Mouse (Mus musculus): ENCODE data around the gene Btrc. TPM values are rescaled to one million over a fixed set of nuclear protein-coding genes. Genes with fewer than 3 reads are reported as not detected.
"Not testable (repeated sequence)": the region's sequence is repeated elsewhere in the genome, so short reads cannot be mapped to it uniquely, and the experiment has no call there.

Btrc gene
- polyA plus RNA-seq, 1 experiment from 2014 or later, result 70.5 TPM

- WGBS, result under 1% methylated on average over 17 of the region's 26 CpGs
- H3K9ac ChIP-seq, result peak overlapping the region; percentile 40; the same call in 1 of the 2 replicates
- H3K36me3 ChIP-seq, result no peaks in the 10 kb centered on the region
- H3K9me3 ChIP-seq, result no peaks in the 10 kb centered on the region
- ATAC-seq (ENCODE audit: low FRiP score, low read depth), result no peak
- peak overlapping the region; percentile 29 for H3K4me3 ChIP-seq
- peak overlapping the region; percentile 76 for H3K4me2 ChIP-seq (replicated peaks)
- peaks cover 62% of the 10 kb centered on the region for H3K27me3 ChIP-seq (replicated peaks)
- peaks cover 58% of the 10 kb centered on the region for H3K4me1 ChIP-seq
- no peak overlapping the region for H3K27ac ChIP-seq
Measured at GRCm38 (mm10) chr19:45544152-45544924, 180.8 kb downstream of the Btrc start.

DNA sequence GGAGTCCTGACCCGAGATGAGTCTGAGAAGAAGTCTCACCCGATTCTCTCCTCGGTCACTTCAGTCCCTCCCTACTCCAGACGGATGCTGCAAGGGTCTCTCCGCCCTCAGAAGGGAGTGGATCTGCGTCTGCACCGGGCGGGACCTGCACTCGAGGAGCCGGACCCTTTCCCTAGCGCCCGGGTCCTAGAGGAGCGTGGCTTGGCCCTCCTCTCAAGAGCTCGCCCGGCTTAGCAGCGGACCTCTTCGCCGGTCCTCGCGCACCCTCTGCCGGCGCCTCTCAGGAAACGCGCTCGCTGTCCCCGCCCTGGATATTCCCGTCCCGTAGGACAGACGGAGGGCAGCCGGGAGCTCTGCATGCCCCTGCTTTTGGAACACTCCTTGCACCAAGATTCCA, 181.4 kb downstream of the Btrc start:
- WGBS, result under 1% methylated on average over 30 of the region's 30 CpGs
- Histone ChIP-seq H3K4me2 (replicated peaks) (peak overlapping the region; percentile 76), H3K9ac (peak overlapping the region; percentile 40; the same call in 1 of the 2 replicates), H3K4me1 (peaks cover 61% of the 10 kb centered on the region), H3K4me3 (peak overlapping the region; percentile 29), H3K9me3 (no peaks in the 10 kb centered on the region), H3K36me3 (no peaks in the 10 kb centered on the region), H3K27ac (no peak overlapping the region), H3K27me3 (replicated peaks) (peaks cover 65% of the 10 kb centered on the region)
- peak; percentile 49 for ATAC-seq (ENCODE audit: low FRiP score, low read depth)

GRCm38 (mm10) chr19:45548196-45548595, 184.7 kb downstream of the Btrc start:
- not testable (repeated sequence) for H3K27ac ChIP-seq; H3K9ac ChIP-seq; H3K4me3 ChIP-seq; ATAC-seq (ENCODE audit: low FRiP score, low read depth); H3K9me3 ChIP-seq
- Histone ChIP-seq H3K27me3 (replicated peaks) (peaks cover 51% of the 10 kb centered on the region), H3K36me3 (peaks cover 10% of the 10 kb centered on the region; the same call in 1 of the 2 replicates), H3K4me2 (replicated peaks) (0 out of 2 replicates have a peak overlapping the region, but pooled peaks have one; percentile 20), H3K4me1 (peaks cover 38% of the 10 kb centered on the region)

DNA sequence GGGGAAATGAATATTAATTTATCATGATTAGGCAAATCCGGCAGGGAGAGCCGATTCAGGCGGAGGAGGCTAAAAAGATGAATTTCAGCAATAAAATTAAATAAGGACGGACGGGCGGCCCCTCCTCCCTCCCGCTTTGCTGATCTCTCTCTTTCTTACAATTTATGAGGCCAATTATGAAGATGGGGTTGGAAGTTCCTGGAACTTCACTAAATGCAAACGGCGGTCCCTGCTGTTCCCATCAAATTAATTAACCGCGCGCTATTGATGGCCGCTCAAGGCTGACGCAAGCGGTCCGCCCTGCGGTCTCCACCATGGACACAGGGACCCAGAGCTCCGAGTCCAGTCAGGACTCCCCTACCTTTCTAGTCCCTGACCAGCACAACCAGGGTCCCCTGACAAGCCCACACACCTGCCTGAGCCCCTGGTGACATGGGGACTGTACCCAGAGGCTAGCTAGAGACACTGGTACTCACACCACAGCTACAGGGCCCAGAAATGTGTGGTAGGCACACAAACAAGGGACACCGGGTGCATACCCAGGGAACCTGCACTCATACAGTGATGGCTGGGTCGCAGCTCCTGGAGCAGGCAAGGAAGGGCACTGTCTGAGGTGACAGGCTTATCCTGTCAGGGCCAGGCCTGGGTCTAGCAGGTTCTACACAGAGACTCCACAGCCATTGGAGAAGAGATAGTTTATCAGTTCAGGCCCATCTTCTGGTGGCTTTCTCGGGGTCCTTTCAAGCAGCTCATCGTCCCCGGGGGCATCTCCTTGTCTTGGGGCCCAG, 185.8 kb downstream of the Btrc start:
- H3K36me3 ChIP-seq, result peaks cover 21% of the 10 kb centered on the region
- peaks cover 41% of the 10 kb centered on the region for H3K27me3 ChIP-seq (replicated peaks)
- no peak for ATAC-seq (ENCODE audit: low FRiP score, low read depth)
- no peak overlapping the region for H3K4me3 ChIP-seq
- peak overlapping the region; percentile 20; the same call in 1 of the 2 replicates for H3K4me2 ChIP-seq (replicated peaks)
- H3K9me3 ChIP-seq, result no peaks in the 10 kb centered on the region
- H3K27ac ChIP-seq, result no peak overlapping the region
- no peak overlapping the region for H3K9ac ChIP-seq
- H3K4me1 ChIP-seq, result peaks cover 29% of the 10 kb centered on the region
- 50% methylated on average over 23 of the region's 23 CpGs for WGBS

DNA sequence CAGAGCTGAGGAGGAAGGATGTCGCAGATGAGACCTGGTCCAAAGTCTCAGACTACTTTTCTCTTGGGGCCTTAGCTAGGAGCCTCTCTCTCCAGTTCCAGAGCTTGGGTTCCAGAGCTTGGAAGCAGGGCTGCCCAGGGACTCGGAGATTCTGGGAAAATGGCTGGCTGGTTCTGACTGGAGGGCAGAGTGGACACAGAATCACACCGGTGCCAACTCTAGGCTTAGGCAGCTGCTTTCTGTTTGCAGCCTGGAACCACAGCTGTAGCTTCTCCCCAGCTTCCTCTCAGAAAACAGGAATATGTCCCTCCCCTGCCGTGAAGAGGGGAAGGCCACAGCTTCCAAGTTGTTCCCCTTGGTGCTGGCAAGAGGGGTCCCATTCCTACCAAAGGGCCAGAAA, 186.4 kb downstream of the Btrc start:
- 88% methylated on average over 4 of the region's 4 CpGs for WGBS
- Histone ChIP-seq H3K4me3 (no peak overlapping the region), H3K9ac (no peak overlapping the region), H3K27ac (no peak overlapping the region), H3K27me3 (replicated peaks) (peaks cover 41% of the 10 kb centered on the region), H3K36me3 (peaks cover 28% of the 10 kb centered on the region), H3K9me3 (no peaks in the 10 kb centered on the region), H3K4me2 (replicated peaks) (0 out of 2 replicates have a peak overlapping the region, but pooled peaks have one; percentile 20), H3K4me1 (peaks cover 23% of the 10 kb centered on the region)
- ATAC-seq (ENCODE audit: low FRiP score, low read depth), result no peak

DNA sequence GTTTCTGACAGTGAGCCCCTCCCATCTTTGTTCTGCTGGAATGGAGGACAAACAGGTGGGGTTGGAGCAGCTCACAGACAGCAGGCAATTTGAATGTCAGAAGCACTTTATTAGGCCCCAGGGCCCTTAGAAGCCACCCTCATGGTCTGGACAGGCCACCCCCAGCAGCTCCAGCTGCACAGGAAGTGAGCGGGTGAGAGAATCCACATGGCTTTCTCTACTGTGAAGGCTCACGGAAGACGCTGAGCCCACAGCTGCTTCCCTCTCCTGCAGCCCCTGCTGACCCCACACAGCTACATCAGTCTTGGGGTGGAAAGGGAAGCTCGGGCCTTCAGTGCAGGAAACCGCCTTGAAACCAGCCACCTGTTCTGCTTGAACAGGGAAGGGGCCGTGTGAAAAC, 188.7 kb downstream of the Btrc start:
- Histone ChIP-seq H3K4me2 (replicated peaks) (no peak overlapping the region), H3K4me1 (peaks cover 22% of the 10 kb centered on the region), H3K27ac (no peak overlapping the region), H3K27me3 (replicated peaks) (peaks cover 22% of the 10 kb centered on the region; the same call in 1 of the 2 replicates), H3K4me3 (no peak overlapping the region), H3K9ac (no peak overlapping the region), H3K9me3 (no peaks in the 10 kb centered on the region), H3K36me3 (peaks cover 37% of the 10 kb centered on the region)
- ATAC-seq (ENCODE audit: low FRiP score, low read depth), result no peak
- 66% methylated on average over 6 of the region's 6 CpGs for WGBS

DNA sequence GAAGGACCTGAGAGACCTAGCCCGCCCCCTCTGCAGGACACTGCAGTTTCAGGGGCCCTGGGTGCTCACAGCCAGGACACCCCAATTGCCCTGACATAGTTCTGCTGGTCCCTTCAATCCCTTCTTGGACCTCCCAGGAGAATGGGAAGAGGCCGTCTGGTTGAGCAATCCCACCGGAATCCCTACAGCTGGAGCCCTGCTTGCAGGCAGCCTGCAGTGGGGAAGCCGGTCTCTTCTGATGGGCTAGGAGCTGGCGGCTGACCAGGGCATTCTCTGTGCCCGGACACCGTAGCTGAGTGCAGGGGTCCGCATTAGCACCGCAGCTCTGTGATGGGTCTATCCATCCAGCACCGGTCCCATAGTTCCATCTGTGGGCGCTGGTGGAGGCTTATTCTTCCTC, 190.6 kb downstream of the Btrc start:
- peaks cover 37% of the 10 kb centered on the region for H3K36me3 ChIP-seq
- WGBS, result 92% methylated on average over 11 of the region's 11 CpGs
- no peak for ATAC-seq (ENCODE audit: low FRiP score, low read depth)
- H3K4me2 ChIP-seq (replicated peaks), result no peak overlapping the region
- no peaks in the 10 kb centered on the region for H3K9me3 ChIP-seq
- peaks cover 10% of the 10 kb centered on the region for H3K4me1 ChIP-seq
- H3K27ac ChIP-seq, result no peak overlapping the region
- no peak overlapping the region for H3K9ac ChIP-seq
- H3K27me3 ChIP-seq (replicated peaks), result peaks cover 14% of the 10 kb centered on the region; the same call in 1 of the 2 replicates
- no peak overlapping the region for H3K4me3 ChIP-seq

- peak within 1 kb of the TSS; percentile 82 for H3K4me3 ChIP-seq
- peak within 1 kb of the TSS; percentile 94 for H3K4me2 ChIP-seq (replicated peaks)
- peaks cover 9% of the 10 kb centered on the region for H3K36me3 ChIP-seq
- H3K27ac ChIP-seq, result no peak within 1 kb of the TSS
- ATAC-seq (ENCODE audit: low FRiP score, low read depth), result peak; percentile 84
- H3K4me1 ChIP-seq, result peaks cover 12% of the 10 kb centered on the region
- no peaks in the 10 kb centered on the region for H3K9me3 ChIP-seq
- H3K9ac ChIP-seq, result peak within 1 kb of the TSS; percentile 72
- H3K27me3 ChIP-seq (replicated peaks), result no peaks in the 10 kb centered on the region
- under 1% methylated on average over 35 of the region's 35 CpGs for WGBS
Measured at GRCm38 (mm10) chr19:45560153-45560890, 196.8 kb downstream of the Btrc start, which contains the start of the genes Poll and Gm17018. Poll (minus strand) TSS chr19:45560531. Gm17018 (plus strand) TSS chr19:45560615.

- Histone ChIP-seq H3K27me3 (replicated peaks) (no peaks in the 10 kb centered on the region), H3K4me3 (no peak overlapping the region), H3K4me2 (replicated peaks) (no peak overlapping the region; the same call in 1 of the 2 replicates), H3K9ac (no peak overlapping the region), H3K4me1 (peaks cover 26% of the 10 kb centered on the region), H3K27ac (no peak overlapping the region), H3K36me3 (no peaks in the 10 kb centered on the region), H3K9me3 (no peaks in the 10 kb centered on the region)
- WGBS, result 53% methylated on average over 15 of the region's 15 CpGs
- ATAC-seq (ENCODE audit: low FRiP score, low read depth), result no peak
Measured at GRCm38 (mm10) chr19:45565925-45566715, 202.6 kb downstream of the Btrc start.

- H3K9ac ChIP-seq, result no peak overlapping the region
- no peak overlapping the region for H3K4me2 ChIP-seq (replicated peaks)
- H3K36me3 ChIP-seq, result peaks cover 9% of the 10 kb centered on the region
- H3K27ac ChIP-seq, result no peak overlapping the region
- peaks cover 26% of the 10 kb centered on the region for H3K4me1 ChIP-seq
- 35% methylated on average over 14 of the region's 14 CpGs for WGBS
- no peak for ATAC-seq (ENCODE audit: low FRiP score, low read depth)
- H3K4me3 ChIP-seq, result no peak overlapping the region
- H3K9me3 ChIP-seq, result no peaks in the 10 kb centered on the region
- H3K27me3 ChIP-seq (replicated peaks), result no peaks in the 10 kb centered on the region
Measured at GRCm38 (mm10) chr19:45567367-45567766, 203.8 kb downstream of the Btrc start.

- WGBS, result 86% methylated on average over 6 of the region's 6 CpGs
- no peak overlapping the region for H3K4me3 ChIP-seq
Measured at GRCm38 (mm10) chr19:45573033-45573432, 209.5 kb downstream of the Btrc start.

More at GRCm38 (mm10) chr19:45573033-45573432, 209.5 kb downstream of the Btrc start:
- H3K4me1 ChIP-seq, result peaks cover 19% of the 10 kb centered on the region; the same call in 1 of the 2 replicates
- no peak overlapping the region for H3K4me2 ChIP-seq (replicated peaks)
- no peaks in the 10 kb centered on the region for H3K9me3 ChIP-seq
- no peaks in the 10 kb centered on the region; the same call in 1 of the 2 replicates for H3K27me3 ChIP-seq (replicated peaks)
- no peak for ATAC-seq (ENCODE audit: low FRiP score, low read depth)
- no peak overlapping the region for H3K9ac ChIP-seq
- H3K27ac ChIP-seq, result no peak overlapping the region
- peaks cover 30% of the 10 kb centered on the region for H3K36me3 ChIP-seq
